Mouse (Mus musculus) large intestine, adult 2 months (tissue): ENCODE measurements around the gene Runx2. TPM values are rescaled to one million over a fixed set of nuclear protein-coding genes. Genes with fewer than 3 reads are reported as not detected.

ENCODE experiments used
- DNase-seq: peaks from one replicate; pipeline ENCODE4 v3.0.0-alpha.2; 2012; ENCODE audit warnings: low read depth, low spot score
- WGBS: fragments of 180-500 bp; shearing (Covaris S2); methylation state at CpG from one replicate; pipeline ENCODE4 v1.1.7; 2018; 5-methylcytosine and 5-hydroxymethylcytosine counted together
- polyA plus RNA-seq: library from polyadenylated mRNA; depleted of rRNA; stranded (reverse); fragments of >200 nt; gene quantifications from 2 replicates; pipeline ENCODE4 v1.2.3, GENCODE M21; 2012

Gene Runx2
- polyA plus RNA-seq, 1 experiment, result 1.0 TPM

DNA sequence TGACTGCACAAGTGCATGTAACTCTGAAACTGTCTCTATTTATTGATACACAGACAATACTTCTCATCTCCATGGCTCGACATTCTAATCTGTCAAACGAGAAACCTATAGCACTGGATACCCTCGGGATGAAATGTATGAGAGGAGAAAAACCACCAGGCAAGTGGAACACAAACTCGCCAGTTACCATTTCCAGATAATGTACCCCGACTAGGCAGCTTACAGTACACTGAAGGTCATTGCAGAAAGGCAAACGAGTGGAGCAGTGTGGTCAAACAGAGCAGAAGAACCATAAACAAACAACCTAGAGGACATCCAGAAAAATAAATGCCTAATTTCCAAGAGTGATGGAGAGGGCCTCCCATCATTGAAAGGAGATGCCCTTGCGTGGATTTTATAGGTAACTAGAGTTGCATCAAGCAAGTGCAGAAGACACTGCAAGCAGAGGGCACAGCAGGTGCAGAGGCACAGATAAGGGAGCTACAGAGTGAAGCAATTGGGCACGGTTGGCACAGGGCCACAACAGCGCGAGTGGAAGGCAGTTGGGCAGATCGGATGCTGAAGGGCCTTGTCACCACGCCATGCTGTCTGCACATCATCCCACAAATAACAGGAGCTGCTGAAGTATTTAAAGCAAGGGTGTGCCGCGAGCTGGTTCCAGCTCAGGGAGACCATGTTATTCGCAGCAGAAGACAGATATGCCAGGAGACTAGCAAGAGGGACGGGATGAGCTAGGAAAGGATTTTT is 142.5 kb downstream of the Runx2 start:
- 62% methylated on average over 16 of the region's 16 CpGs for WGBS
- DNase-seq, result no peak

DNA sequence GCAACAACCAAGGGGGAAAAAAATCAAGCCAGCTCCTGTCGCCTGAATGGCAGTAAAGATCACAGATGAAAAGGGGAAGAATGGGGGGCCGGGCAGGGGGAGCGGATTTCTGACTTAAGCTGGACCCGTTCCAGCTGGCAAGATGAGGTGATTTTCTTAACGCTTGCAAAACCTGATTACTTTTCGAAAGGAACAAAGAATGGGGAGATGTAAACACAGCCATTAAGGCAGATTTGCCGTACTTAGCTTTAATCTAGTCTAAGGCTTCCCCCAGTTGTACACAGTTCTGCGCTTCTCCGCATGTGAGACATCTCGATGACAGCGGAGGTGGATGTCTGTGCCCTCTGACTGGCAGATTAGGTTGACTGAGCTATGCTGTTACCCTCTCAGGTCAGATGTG is 144.6 kb downstream of the Runx2 start:
- WGBS, result 38% methylated on average over 11 of the region's 11 CpGs
- no peak for DNase-seq

DNA sequence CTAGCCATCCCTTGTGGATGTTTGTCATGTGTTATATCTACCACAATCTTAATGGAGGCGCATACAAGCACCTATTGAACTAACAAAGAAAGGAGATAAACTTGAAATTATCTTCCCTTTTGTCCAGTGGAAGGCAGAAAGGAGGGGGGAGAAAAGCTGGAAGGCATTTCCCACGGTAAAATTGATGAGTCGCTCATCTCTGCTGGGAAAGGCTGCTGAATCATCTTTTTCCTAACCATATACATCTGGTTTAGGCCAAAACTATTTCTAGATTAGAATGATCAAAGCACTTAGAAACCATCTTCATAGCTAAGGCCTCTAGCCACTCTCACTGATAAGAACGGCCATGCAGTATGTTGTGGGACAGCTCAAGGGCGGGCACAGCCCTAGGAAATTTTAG is 147.3 kb downstream of the Runx2 start:
- DNase-seq, result no peak
- 66% methylated on average over 5 of the region's 5 CpGs for WGBS

DNA sequence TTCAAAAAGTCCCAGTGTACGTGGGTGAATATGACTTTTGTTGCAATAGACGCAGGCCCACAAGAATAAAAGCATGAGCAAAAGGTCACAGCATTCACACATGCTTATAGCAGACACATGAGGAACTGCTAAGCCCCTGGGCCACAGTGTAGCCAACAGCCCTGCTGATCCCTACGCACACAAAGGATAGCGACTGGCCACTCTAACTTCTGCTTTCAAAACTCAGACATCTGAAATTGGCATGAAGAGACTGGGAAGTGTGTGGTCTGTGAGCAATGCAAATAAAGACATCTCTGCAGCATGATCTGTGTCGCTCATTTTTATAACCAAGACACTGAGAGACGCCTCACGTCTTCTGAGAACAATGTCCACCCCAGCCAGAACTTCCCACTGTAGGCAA is 150.7 kb downstream of the Runx2 start:
- WGBS, result 67% methylated on average over 7 of the region's 7 CpGs
- no peak for DNase-seq

DNA sequence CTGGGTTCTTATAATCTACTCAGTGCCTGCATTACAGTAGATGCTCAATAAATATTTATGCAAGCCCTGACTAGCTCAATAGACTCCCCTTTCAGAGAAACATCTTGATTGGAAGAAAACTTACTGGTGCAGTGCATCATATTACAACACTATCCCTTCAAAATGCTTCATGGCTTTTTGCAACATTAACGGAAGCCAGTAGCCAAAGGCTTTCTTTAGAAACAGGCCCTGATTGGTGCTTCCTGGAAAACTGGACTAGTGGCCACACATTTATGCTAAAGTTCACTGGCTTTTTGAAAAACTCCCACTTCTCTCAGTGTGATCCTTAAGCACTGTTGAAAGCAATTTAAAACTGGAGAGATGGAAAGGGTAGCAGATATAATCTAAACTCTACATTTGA is 151.4 kb downstream of the Runx2 start:
- 72% methylated on average over 1 of the region's 1 CpGs for WGBS
- DNase-seq, result no peak

DNA sequence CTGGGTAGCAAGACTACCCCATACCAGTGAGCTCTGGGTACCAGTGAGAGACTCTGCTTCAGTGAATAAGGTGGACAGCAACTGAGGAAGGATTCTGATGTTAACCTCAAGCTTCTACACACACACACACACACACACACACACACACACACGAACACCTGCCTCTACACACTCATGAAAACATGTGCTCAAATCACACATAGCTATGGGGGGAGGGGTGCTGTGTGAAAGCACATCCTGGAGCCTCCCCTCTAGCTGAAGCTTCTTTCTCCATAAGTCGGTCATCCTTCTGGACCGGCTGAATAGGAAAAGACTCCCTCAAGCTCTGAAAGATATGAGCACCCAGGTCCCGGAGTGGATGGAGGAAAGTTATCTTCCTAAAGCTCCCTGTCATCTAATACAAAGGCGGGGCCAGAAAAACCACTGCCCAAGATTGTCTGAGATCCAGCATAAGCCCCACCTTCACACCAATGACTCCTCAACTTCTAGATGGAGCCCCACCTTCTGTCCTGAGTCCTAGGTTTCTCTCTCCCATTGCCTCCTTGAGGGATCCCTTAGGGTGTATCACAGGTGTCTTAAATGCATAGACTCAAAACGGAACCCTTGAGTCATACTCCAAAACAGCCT is 152.4 kb downstream of the Runx2 start:
- WGBS, result 88% methylated on average over 6 of the region's 6 CpGs
- no peak for DNase-seq

DNA sequence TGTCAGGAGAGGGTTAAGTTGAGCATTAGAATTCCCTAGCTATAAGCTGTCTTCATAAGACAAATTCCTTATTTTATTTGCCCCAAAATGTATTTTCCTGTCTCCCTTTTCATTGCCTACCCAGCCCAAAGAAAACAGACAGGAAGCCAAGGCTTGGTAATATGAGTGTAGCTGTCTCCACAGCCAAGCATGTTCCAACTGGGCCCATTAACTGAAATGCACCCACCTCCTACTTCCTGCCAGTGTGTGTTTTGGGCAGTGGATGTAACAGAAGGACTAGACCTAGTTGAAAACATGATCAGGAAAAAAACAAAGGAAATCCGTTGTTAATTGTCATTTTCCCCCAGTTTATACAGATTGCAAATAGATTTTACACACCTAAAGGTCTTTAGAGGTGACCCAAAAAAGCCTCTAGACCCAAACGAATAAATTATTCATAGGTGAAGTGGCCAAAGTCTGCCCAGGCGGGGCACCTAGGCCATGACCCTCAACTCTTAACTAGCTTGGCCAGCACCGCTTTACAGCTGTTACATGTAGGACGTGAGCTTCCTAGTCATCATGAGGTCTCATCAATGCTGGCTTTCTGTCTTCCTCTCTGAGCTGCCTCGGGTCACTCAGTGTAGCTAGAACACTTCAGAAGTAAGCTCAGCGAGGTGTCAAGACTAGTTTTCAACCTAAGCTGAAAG is 154.3 kb downstream of the Runx2 start:
- DNase-seq, result no peak
- WGBS, result 58% methylated on average over 7 of the region's 7 CpGs

DNA sequence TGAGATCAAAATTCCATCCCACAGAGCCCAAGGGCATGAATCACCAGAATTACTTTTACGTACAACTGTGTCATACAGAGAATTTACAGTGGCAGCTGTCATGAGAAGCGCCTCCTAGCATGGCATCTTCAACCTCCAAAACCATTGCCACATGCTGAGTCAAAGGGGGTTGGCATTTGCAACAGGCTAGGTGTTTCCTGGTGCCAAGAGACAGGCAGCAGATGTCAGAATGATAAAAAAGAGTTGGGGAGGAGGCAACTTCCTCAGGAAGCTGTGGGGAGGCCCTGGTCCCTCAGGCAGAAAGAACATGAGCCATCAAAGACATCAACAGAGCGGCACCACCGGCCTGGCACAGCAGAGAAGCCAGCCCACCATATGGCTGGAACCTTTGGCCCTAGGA is 160.1 kb downstream of the Runx2 start:
- 81% methylated on average over 4 of the region's 4 CpGs for WGBS
- DNase-seq, result no peak

DNA sequence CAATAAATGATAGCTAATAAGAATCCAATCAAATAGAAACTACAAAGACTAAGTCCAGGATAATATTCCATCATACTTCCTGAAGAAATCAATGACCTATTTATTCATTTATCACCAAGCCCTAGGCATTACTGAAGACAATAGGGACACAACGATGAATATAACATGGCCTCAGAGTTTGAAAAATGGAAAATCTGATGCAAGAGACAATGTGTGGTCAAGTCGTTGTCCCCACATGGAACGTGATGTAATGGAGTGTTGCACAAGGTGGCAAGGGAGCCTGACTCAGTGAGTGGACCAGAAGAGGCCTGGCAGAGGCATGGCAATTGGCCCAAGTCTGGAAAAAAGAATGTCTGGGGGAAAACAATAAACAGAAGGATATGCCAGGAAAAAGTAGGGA is 161.5 kb downstream of the Runx2 start:
- 84% methylated on average over 3 of the region's 3 CpGs for WGBS
- DNase-seq, result no peak

DNA sequence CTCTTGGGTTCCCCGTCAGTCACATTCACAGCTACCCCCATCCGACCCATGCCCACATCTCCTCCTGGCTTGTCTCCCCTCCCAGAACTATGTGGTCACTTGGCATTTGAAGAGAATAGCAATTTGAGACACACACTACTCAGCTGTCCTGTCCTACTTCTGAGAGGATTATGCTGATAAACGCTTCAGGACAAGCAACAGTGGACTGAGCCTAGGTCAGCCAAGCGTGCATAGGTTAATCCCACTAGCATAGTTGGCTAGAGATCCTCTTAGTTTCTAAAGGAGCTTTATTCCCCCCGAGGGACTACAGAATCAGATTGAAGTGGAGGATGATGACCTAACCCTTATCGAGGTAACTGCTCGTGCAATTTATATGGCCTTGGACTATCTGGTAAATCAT is 162.5 kb downstream of the Runx2 start:
- no peak for DNase-seq
- 84% methylated on average over 7 of the region's 7 CpGs for WGBS

DNA sequence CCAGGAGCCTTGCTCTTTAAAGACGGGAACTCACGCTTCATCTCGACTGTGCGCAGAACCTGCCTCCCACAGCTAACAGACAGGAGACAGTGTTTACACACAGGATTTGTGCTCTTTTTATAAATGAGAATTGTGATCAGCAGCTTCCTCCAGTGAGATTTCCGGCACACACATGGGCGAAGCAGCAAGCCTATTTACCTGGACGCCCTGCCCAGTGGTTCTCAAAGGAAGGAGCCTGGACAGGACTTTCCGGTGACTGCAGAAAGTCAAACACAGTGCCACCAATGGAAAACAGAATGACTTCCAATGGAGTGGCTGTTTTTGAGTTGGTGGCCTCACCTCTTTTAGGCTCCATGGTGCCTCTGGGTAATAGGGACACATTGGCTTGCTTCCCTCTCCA is 163.0 kb downstream of the Runx2 start:
- DNase-seq, result no peak
- 69% methylated on average over 8 of the region's 8 CpGs for WGBS

DNA sequence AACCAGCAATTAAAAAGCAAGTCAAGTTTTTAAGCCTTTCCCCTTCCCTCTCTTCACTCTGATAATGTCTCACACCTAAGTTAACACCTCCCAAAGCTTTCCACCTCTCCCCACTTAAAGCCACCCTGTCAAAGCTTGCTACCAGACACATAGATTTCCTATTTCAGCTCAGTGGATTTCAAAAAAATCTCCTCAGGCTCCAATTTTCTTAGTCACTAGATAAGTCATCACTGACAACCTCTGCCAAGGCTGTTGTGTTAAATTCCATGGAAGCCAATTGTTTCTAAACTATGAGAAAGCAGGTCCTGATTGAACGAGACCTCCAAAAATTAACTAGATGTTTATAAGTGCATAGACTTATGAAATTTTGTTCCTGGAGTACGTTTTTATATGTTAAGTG is 164.2 kb downstream of the Runx2 start:
- WGBS, result 67% methylated on average over 2 of the region's 2 CpGs
- no peak for DNase-seq

DNA sequence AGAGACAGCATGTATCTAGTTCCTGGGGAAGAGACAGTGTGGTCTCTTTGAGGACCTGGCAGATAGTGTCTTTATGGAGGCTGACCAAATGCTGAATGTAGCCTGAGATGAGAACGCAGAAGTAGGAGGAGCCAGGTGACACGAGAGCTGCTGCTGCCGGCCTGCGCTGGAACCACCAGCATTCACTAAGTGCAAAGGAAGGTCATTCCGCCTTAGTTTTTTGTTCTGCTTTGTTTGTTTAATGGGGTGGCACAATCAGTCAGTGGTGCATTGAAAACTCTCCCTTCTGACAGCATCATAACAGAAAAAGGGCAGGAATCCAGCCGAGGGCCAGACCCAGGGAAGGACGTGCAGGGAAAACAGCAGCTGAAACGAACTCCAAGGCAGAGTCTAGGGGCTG is 165.5 kb downstream of the Runx2 start:
- 35% methylated on average over 8 of the region's 8 CpGs for WGBS
- DNase-seq, result no peak

DNA sequence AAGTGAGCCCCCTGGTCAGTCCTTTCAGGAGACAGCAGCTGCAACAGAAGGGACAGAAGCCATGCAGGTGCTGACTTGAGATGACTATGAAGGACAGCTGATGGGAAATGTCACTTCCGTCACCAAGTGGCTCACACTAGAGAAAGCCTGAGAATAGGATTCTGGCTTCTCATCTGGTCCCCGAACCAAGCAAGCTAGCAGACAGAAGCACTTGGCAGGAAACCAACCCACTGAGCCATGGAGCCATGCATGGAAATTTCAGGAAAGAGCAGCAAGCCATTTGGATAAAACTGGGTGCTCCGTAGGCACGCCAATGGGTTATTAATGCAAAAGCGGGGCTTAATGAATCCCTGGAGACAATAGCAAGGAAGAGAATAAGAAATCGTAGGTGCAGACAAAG is 166.7 kb downstream of the Runx2 start:
- DNase-seq, result no peak
- 88% methylated on average over 6 of the region's 6 CpGs for WGBS

DNA sequence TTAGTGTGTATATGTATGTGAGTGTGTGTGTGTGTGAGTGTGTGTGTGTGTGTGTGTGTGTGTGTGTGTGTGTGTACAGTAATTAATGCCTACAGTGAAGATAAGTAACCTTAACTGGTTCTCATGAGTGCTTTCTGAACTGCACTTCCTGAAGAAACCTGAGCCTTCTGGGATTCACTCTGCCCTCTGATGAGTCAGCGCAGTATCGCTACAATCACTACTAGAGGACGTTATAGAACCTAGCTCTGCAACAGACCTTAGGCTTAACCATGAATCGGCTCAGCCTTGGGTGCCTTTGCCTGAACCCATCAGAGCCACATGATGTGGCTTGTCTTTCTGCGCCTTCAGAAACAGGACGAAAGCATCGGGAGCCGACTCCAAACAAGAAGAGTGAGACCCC is 169.5 kb downstream of the Runx2 start:
- DNase-seq, result no peak
- WGBS, result 87% methylated on average over 8 of the region's 8 CpGs

DNA sequence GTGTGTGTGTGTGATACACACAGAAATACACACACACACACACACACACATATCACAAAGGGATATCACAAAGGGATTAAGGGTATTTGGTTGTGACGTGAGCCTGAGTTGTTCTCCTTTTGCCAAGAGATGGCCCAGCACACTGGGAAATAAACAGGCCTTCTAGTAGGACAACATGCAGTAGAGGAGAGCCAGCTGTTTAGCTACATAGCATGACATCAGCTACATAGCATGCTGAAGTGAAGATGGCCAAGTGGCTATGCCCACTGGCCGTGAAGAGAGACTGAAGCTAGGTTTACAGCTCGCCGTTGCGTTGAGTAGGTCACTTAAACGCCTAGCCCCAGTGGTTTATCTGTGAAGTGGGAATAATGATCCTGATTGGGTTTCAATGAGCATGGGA is 171.3 kb downstream of the Runx2 start:
- no peak for DNase-seq
- WGBS, result 75% methylated on average over 6 of the region's 6 CpGs

DNA sequence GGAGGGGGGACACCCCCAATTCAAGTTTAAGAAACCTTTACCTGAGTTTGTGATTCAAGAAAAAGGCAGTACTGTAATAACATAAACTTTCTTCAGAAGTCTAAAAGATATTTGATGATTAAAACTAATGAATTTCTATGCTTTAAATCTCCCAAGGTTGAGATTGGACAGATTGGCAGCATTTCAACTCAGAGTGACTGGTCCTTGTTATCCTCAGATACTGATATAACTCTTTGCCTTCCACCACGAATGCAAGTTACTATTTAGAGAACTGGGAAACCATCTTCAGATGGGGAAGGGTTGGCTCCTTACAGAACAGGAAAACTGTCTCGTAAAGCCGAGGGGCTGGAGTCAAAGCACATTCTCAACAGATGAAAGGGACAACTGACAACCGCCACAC is 172.5 kb downstream of the Runx2 start:
- WGBS, result 74% methylated on average over 4 of the region's 4 CpGs
- DNase-seq, result no peak

DNA sequence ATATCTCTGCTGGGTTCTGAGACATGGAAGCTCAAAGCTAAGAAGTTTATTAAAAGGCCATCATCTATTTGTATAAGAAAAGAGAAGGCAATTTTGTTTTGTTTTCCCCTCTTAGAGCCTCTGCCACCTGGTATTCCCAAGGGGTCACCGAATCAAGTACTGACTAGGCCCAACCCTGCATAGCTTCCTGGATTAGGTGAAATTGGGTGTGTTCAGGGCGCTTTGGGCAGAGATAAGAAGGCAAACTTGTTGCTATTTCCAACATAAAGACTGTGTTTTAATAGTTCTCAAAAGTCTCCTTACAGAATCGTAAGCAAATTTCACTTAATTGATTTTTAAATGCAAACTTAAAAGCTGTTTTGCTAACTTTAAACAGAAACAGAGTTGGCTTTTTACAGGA is 173.7 kb downstream of the Runx2 start:
- no peak for DNase-seq
- WGBS, result 41% methylated on average over 3 of the region's 3 CpGs

DNA sequence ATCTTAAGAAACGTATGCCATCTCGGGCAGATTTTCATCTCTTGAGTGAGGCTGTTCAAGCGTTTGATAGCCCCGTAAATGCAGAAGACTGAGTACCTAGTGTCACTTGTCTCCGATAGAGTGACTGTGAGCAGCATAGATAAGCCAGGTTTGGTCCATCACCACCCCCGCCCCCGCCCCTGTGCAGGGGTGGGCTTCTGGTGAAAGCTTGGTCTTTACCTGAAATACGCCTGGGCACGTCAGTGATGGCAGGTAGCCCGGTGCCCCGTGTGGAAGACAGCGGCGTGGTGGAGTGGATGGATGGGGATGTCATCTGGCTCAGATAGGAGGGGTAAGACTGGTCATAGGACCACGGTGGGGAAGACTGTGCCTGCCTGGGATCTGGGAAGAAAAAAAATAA is 175.2 kb downstream of the Runx2 start:
- 94% methylated on average over 14 of the region's 14 CpGs for WGBS
- DNase-seq, result no peak

DNA sequence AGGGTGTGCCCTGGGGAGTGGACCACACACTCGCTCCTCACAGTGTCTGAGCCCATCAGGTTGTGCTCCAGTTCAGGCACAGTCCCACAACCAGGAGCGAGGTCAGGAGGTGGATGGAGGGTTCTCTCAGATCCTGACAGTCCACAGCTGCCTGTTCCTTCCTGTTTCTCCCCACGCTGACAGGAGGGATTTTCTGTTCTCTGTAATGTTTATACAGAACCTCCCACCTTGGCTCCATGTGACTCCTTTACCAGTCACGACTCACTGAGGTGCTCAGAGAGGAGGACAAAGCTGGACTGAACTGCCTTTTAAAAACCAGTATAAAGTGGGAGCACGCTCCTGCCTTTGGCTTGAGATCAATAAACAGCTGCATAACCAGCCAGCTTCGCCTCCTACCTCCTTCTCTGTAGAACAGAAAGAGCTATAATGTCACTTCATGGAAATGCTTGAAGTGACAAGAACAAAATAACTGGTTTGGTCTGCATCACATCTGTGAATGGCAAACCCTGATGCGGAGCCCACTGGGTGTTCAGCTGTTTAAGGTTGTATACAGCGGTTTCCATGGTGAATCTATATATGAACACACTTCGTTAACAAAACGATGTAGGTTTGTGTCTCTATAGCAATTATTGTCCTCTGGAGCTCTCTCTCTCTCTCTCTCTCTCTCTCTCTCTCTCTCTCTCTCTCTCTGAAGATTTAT is 177.3 kb downstream of the Runx2 start:
- DNase-seq, result no peak
- WGBS, result 65% methylated on average over 10 of the region's 10 CpGs

DNA sequence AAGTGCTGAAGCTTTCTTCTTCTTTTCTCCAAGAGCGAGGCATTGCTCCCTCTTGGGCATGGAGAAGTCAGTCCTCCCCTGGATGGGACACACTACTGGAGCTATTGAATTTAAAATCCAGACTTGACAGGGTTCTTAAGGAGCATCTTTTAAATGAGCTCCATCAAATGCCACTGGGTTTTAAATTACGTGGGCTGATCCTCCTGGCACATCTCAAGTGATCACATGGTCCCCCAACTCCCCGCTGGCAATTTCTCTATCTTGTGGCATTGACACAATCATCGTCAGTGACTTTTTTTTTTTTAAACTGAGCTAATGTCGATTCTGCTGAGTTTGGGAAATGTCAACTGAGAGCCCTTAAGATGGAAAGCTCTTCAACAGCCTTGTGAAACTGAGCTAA is 180.1 kb downstream of the Runx2 start:
- 83% methylated on average over 5 of the region's 5 CpGs for WGBS
- no peak for DNase-seq
